In genomic region chr9:124311502-124311901, GRCm38 (mm10) we compare ENCODE assay signal across 9 mouse cellular contexts. TPM values are rescaled to one million over a fixed set of nuclear protein-coding genes. Genes with fewer than 3 reads are reported as not detected.
A peak's percentile ranks its signal among the peaks of the same experiment; 100 is the strongest.
DNase-seq lines count a peak whose midpoint lies in the region; ATAC-seq and TF ChIP-seq lines count a peak whose summit lies in the region.
"Had no signal": no experiment of that assay in that cellular context is flagged by ENCODE, and none has a peak within 500 bp of the region (broad histone marks: within the 10 kb centered on the region; RNA-seq: fewer than 3 reads in every experiment).

No protein-coding gene starts in this region.

- H3K4me3 ChIP-seq in gastrocnemius, adult 2 months, result peak overlapping the region; percentile 93
- peak overlapping the region; percentile 81 for H3K4me3 ChIP-seq in E14TG2a.4 (replicated peaks; ENCODE audit: low read length)
- H3K4me3 ChIP-seq in heart, embryonic 15.5 days, result peak overlapping the region; percentile 80
- peak overlapping the region; percentile 74 for H3K4me3 ChIP-seq in liver, embryonic 16.5 days (ENCODE audit: low read depth, low read length)

- no peaks in the 10 kb centered on the region for H3K36me3 ChIP-seq in E14TG2a.4 (ENCODE audit: insufficient read depth, low read length)
- H3K36me3 ChIP-seq in heart, embryonic 15.5 days, result no peaks in the 10 kb centered on the region
- no peaks in the 10 kb centered on the region for H3K36me3 ChIP-seq in liver, embryonic 16.5 days (ENCODE audit: control insufficient read depth, insufficient read depth)

- intact Hi-C loops in gastrocnemius, adult 2 months (cut with DNase I), result loop anchor here (2.0 kb wide), 1 partner anchor 29 kb away; no protein-coding TSS in a partner anchor
- intact Hi-C loops in gastrocnemius, postnatal 14 days (cut with DNase I; ENCODE audit: low total_unique reads), result no loop called here

- TF ChIP-seq CTCF in gastrocnemius, adult 2 months (IDR thresholded peaks at IDR 0.05), result no peak
- TF ChIP-seq CTCF in E14TG2a.4 (conservative IDR thresholded peaks at IDR 0.05; ENCODE audit: low read length), result no peak

- peak overlapping the region; percentile 71 for H3K9ac ChIP-seq in heart, embryonic 15.5 days
- no peak overlapping the region for H3K9ac ChIP-seq in liver, embryonic 16.5 days (ENCODE audit: low read depth, low read length)

- DNase-seq in gastrocnemius, adult 2 months, result no peak
- DNase-seq in gastrocnemius, postnatal 14 days, result no peak
- DNase-seq in left cerebral cortex, adult 8-10 months (ENCODE audit: low spot score in 2 of 2), result no peak
- no peak for DNase-seq in frontal cortex, postnatal 14 days (ENCODE audit: low spot score in 2 of 2)
- DNase-seq in layer of hippocampus, postnatal 36 days, result no peak
- DNase-seq: layer of hippocampus, adult 9-11 months had no signal

- peak overlapping the region; percentile 59 for H3K4me2 ChIP-seq in heart, embryonic 15.5 days
- H3K4me2 ChIP-seq in liver, embryonic 16.5 days (ENCODE audit: low read depth, low read length), result peak overlapping the region; percentile 64

- ATAC-seq in heart, embryonic 15.5 days (replicated peaks; ENCODE audit: insufficient number of reproducible peaks, insufficient read depth, low FRiP score, low read depth), result no peak
- no peak for ATAC-seq in liver, embryonic 16.5 days (ENCODE audit: low read depth)

- H3K4me1 ChIP-seq in E14TG2a.4 (replicated peaks; ENCODE audit: low read depth, low read length), result peaks cover 4% of the 10 kb centered on the region
- peaks cover 5% of the 10 kb centered on the region for H3K4me1 ChIP-seq in heart, embryonic 15.5 days (replicated peaks)
- no peaks in the 10 kb centered on the region for H3K4me1 ChIP-seq in liver, embryonic 16.5 days (ENCODE audit: control insufficient read depth, low read depth, low read length)

- H3K27ac ChIP-seq in gastrocnemius, adult 2 months, result peak overlapping the region; percentile 96
- H3K27ac ChIP-seq in heart, embryonic 15.5 days, result peak overlapping the region; percentile 94
- no peak overlapping the region; the same call in 1 of the 2 replicates for H3K27ac ChIP-seq in liver, embryonic 16.5 days (ENCODE audit: low read length)

- H3K27me3 ChIP-seq in E14TG2a.4 (ENCODE audit: insufficient read depth, low read length), result no peaks in the 10 kb centered on the region
- no peaks in the 10 kb centered on the region for H3K27me3 ChIP-seq in heart, embryonic 15.5 days
- no peaks in the 10 kb centered on the region for H3K27me3 ChIP-seq in liver, embryonic 16.5 days (ENCODE audit: control insufficient read depth, insufficient read depth, low read depth, low read length)

- no peaks in the 10 kb centered on the region for H3K9me3 ChIP-seq in E14TG2a.4 (ENCODE audit: low read length)
- no peaks in the 10 kb centered on the region for H3K9me3 ChIP-seq in heart, embryonic 15.5 days (replicated peaks)
- H3K9me3 ChIP-seq in liver, embryonic 16.5 days (replicated peaks; ENCODE audit: control insufficient read depth, low read length), result no peaks in the 10 kb centered on the region

RNA-seq across cellular contexts. Expression of gene 2010315B03Rik, which starts 1.0 kb away (rescaled TPM):
- total RNA-seq in gastrocnemius, adult 2 months (2021), result 10 to 100 TPM; 11.1 to 11.7 TPM
- total RNA-seq in gastrocnemius, postnatal 14 days (2021), result 10 to 100 TPM in 1 of 2 experiments, 1 to 10 TPM in 1; 9.0 to 11.1 TPM
- 7.7 and 10.0 TPM in 2 replicates for polyA plus RNA-seq in heart, embryonic 15.5 days (2015; fragmentation: Nextera tagmentation; extraction: Ambion mirVana)
- polyA plus RNA-seq in liver, embryonic 16.5 days (2015; fragmentation: Nextera tagmentation; extraction: Ambion mirVana), result 3.8 and 4.5 TPM in 2 replicates
- 10 to 100 TPM; 17.9 to 22.1 (median 20.8) TPM for total RNA-seq in left cerebral cortex, adult 8-10 months (2022)
- 10 to 100 TPM; 18.3 to 19.9 TPM for total RNA-seq in layer of hippocampus, postnatal 36 days (2021)
